Mouse (Mus musculus) lung, adult 2 months (tissue): ENCODE measurements around the gene Zbtb48.

Source experiments
- CTCF ChIP-seq: fragments of 200-500 bp; IDR thresholded peaks from 2 replicates; pipeline ENCODE4 v1.5.1; 2011; ENCODE audit warnings: mild to moderate bottlenecking, low read length, control low read depth; ENCODE audit not compliant: insufficient read depth
- POLR2A ChIP-seq: fragments of 200-500 bp; IDR thresholded peaks from 2 replicates; pipeline ENCODE4 v1.6.1; 2011; ENCODE audit warnings: low read depth, mild to moderate bottlenecking, control low read depth, low read length, borderline replicate concordance; ENCODE audit errors: extremely low read depth

GRCm38 (mm10) chr4:152029997-152030396 lies 2.5 kb upstream of the Zbtb48 start:
- TF ChIP-seq CTCF (peak; percentile 21; the same call in 1 of the 2 replicates), POLR2A (no peak)
